Mouse (Mus musculus): ENCODE measurements at regions not wholly inside any gene's neighbourhood (a gene's known extent, or its start where the extent isn't known, plus 50 kb on each side); places are given as distances from the start of the nearest gene placed in this dataset. TPM values are rescaled to one million over a fixed set of nuclear protein-coding genes. Genes with fewer than 3 reads are reported as not detected.

GRCm38 (mm10) chr4:23994261-23994965 lies 501.8 kb upstream of the Mms22l start:
- no peak for DNase-seq

GRCm38 (mm10) chr4:24006257-24006955 lies 489.8 kb upstream of the Mms22l start:
- no peak for DNase-seq

DNA sequence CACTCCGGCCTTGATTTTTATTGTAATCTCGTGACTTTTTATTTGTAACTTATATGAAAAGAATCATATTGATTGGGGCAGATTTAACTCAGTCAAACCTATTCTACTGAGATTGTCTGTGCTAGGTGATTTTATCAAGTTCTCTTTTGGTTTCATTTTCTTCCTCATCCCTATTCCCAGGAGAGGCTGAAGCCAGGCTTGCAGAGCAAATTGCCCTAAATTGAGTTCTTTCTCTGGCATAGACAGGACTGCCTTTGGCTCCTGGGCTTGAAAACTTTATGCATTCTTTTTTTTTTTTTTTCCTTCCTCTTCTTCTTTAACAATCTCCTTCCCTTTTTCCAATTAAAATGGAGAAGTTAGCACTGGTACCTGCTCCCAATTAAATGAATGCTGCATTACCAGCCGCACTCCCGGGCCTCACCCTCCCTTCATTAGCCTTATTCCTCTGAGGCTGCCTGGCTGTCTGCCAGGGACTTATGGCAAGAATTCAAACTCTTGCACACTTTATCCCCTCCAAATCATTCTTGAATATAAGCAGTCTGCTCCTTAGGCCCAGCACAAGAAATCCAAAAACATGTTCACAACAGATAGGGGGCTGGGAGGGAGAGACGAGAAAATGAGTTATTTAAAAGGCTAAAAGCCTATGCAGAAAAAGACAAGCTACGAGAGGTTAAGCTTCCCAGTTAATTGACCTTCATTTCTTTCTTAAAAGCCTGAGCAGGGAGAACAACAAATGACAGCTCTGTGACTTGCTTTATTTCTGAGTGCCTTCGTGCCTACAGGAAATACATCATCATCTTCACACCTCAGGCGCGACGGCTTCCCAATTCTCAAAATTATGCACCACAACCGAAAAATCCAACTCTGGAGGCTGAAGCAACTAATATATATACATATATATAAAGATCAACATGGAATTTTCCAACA lies 476.8 kb upstream of the Mms22l start:
- DNase-seq, result peak; percentile 25 to 41

Small RNAs in the stretch of these regions (microRNA-seq; reads per million reads assigned to microRNA genes)
- gene Gm25978, result not detected
